Mouse (Mus musculus): ENCODE data around the gene S100pbp. TPM values are rescaled to one million over a fixed set of nuclear protein-coding genes. Genes with fewer than 3 reads are reported as not detected.

The S100pbp gene
- polyA plus RNA-seq, 1 experiment from 2014 or later: 11.8 TPM

DNA sequence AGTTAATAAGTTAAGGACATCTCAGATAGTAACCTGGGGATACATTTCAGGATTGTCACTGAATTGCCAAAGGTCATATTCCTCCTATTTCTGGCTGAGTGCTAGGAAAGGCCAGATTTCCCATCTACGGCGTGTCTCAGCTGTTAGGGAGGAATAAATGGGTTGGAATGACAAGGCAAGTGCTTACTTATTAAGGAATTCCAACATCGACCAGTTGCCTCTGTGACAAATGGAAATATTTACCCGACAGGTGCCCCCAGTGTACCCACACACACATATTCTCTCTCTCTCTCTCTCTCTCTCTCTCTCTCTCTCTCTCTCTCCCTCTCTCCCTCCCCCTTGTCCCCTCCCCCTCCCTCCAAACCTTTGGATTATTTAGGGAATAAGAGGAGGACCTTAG is 43.6 kb downstream of the S100pbp start:
- Histone ChIP-seq H3K36me3 (ENCODE audit: control insufficient read depth, insufficient read depth) (peaks cover 15% of the 10 kb centered on the region; the same call in 1 of the 2 replicates), H3K27me3 (ENCODE audit: control insufficient read depth, insufficient read depth, low read length) (no peaks in the 10 kb centered on the region), H3K9ac (ENCODE audit: low read length) (no peak overlapping the region), H3K4me2 (ENCODE audit: low read depth, low read length) (no peak overlapping the region), H3K9me3 (replicated peaks; ENCODE audit: control insufficient read depth, low read length) (no peaks in the 10 kb centered on the region), H3K4me3 (ENCODE audit: low read length) (no peak overlapping the region), H3K27ac (ENCODE audit: low read length) (no peak overlapping the region), H3K4me1 (ENCODE audit: control insufficient read depth, insufficient read depth, low read length) (peaks cover 48% of the 10 kb centered on the region)
- WGBS: 63% methylated on average over 4 of the region's 4 CpGs
- no peak for ATAC-seq (replicated peaks; ENCODE audit: extremely low read depth, insufficient read depth, low FRiP score)

DNA sequence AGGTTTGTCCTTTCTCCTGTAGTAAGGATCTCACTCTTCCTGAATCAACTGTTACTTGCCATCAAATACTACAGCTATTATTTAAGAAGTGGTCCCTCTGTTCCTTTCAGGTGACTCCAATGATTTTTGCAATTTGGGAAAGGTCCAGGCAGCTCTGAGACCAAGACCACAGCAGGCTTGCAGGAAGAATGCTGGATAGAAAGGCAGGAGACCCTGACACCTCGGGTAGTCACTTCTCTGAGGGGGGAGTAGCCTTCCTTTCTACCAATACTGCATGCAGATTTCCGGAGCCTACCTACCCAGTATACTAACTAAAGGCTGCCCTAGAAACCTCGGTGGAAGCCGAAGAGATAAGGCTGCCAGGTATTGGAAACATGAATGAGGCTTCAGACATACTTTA is 44.1 kb downstream of the S100pbp start:
- WGBS: 56% methylated on average over 4 of the region's 4 CpGs

DNA sequence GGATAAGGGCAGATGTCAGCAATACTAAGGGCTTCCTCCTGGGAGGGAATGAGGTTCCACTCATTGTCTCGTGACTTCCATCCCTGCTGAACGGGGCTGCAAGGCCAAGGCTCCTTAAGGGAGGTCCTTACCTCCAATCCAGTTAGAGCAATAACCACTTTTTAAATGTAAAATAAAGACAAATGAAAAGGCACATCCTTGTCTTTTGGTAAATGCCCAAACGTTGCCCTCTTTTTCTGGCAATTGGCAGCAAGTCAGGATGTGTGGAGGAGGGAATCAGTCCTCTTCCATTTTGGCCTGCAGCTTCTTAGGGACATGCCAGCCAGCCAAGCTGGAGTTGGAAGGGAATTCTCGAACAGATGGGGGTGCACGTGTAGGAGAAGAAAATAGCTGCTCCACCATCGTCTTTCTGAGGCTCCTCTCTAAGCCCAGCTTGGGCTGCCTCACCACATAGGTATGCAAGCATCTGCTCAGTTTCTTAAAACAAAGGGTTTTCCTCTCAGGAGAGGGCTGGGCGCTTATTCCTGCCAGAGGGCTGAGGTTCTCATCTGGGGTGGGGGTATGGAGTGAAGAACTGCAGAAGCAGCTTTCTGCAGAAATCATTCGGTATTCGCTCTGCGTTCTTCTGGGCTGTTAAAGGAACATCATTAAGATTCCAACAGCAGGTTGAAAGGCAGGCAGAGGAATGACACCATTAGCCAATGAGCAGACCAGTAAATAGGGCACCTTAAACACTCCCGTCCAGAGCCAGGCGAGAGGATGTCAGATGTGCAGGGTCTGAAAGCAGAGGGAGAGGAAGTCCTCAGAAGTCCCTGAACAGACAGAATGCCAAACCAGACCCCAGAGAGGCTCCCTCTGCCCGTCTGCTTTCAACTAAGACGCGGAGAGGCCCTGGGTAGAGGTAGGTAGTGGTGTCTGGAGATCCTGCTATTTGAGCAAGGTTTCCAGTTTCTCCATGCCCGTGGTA is 44.8 kb downstream of the S100pbp start:
- 56% methylated on average over 16 of the region's 16 CpGs for WGBS
- no peaks in the 10 kb centered on the region for H3K9me3 ChIP-seq (replicated peaks; ENCODE audit: control insufficient read depth, low read length)
- no peak overlapping the region for H3K4me3 ChIP-seq (ENCODE audit: low read length)
- no peak overlapping the region for H3K4me2 ChIP-seq (ENCODE audit: low read depth, low read length)
- no peak overlapping the region for H3K9ac ChIP-seq (ENCODE audit: low read length)
- no peaks in the 10 kb centered on the region for H3K27me3 ChIP-seq (ENCODE audit: control insufficient read depth, insufficient read depth, low read length)
- no peak overlapping the region for H3K27ac ChIP-seq (ENCODE audit: low read length)
- peaks cover 8% of the 10 kb centered on the region; the same call in 1 of the 2 replicates for H3K36me3 ChIP-seq (ENCODE audit: control insufficient read depth, insufficient read depth)
- peaks cover 50% of the 10 kb centered on the region for H3K4me1 ChIP-seq (ENCODE audit: control insufficient read depth, insufficient read depth, low read length)
- ATAC-seq (replicated peaks; ENCODE audit: extremely low read depth, insufficient read depth, low FRiP score): no peak

More for the DNA sequence above, 44.1 kb downstream of the S100pbp start:
- Histone ChIP-seq H3K4me1 (ENCODE audit: control insufficient read depth, insufficient read depth, low read length) (peaks cover 50% of the 10 kb centered on the region), H3K9me3 (replicated peaks; ENCODE audit: control insufficient read depth, low read length) (no peaks in the 10 kb centered on the region), H3K27me3 (ENCODE audit: control insufficient read depth, insufficient read depth, low read length) (no peaks in the 10 kb centered on the region), H3K4me2 (ENCODE audit: low read depth, low read length) (no peak overlapping the region), H3K27ac (ENCODE audit: low read length) (no peak overlapping the region), H3K9ac (ENCODE audit: low read length) (no peak overlapping the region), H3K36me3 (ENCODE audit: control insufficient read depth, insufficient read depth) (peaks cover 12% of the 10 kb centered on the region; the same call in 1 of the 2 replicates), H3K4me3 (ENCODE audit: low read length) (no peak overlapping the region)
- no peak for ATAC-seq (replicated peaks; ENCODE audit: extremely low read depth, insufficient read depth, low FRiP score)

GRCm38 (mm10) chr4:129143509-129143908 is 46.0 kb downstream of the S100pbp start:
- Histone ChIP-seq H3K9me3 (replicated peaks; ENCODE audit: control insufficient read depth, low read length) (no peaks in the 10 kb centered on the region), H3K27ac (ENCODE audit: low read length) (no peak overlapping the region), H3K4me1 (ENCODE audit: control insufficient read depth, insufficient read depth, low read length) (peaks cover 50% of the 10 kb centered on the region), H3K4me2 (ENCODE audit: low read depth, low read length) (no peak overlapping the region), H3K36me3 (ENCODE audit: control insufficient read depth, insufficient read depth) (0 out of 2 replicates have a peak, but pooled peaks cover 5% of the 10 kb centered on the region), H3K4me3 (ENCODE audit: low read length) (no peak overlapping the region), H3K9ac (ENCODE audit: low read length) (no peak overlapping the region), H3K27me3 (ENCODE audit: control insufficient read depth, insufficient read depth, low read length) (no peaks in the 10 kb centered on the region; the same call in 1 of the 2 replicates)
- WGBS: 70% methylated on average over 5 of the region's 5 CpGs
- no peak for ATAC-seq (replicated peaks; ENCODE audit: extremely low read depth, insufficient read depth, low FRiP score)

GRCm38 (mm10) chr4:129142439-129143045 is 47.0 kb downstream of the S100pbp start:
- no peak for ATAC-seq (replicated peaks; ENCODE audit: extremely low read depth, insufficient read depth, low FRiP score)
- Histone ChIP-seq H3K27ac (ENCODE audit: low read length) (peak overlapping the region; percentile 35; the same call in 1 of the 2 replicates), H3K9ac (ENCODE audit: low read length) (no peak overlapping the region), H3K4me3 (ENCODE audit: low read length) (no peak overlapping the region), H3K4me2 (ENCODE audit: low read depth, low read length) (no peak overlapping the region), H3K27me3 (ENCODE audit: control insufficient read depth, insufficient read depth, low read length) (peaks cover under 1% of the 10 kb centered on the region), H3K36me3 (ENCODE audit: control insufficient read depth, insufficient read depth) (0 out of 2 replicates have a peak, but pooled peaks cover 5% of the 10 kb centered on the region), H3K9me3 (replicated peaks; ENCODE audit: control insufficient read depth, low read length) (no peaks in the 10 kb centered on the region), H3K4me1 (ENCODE audit: control insufficient read depth, insufficient read depth, low read length) (peaks cover 51% of the 10 kb centered on the region)
- WGBS: 82% methylated on average over 11 of the region's 11 CpGs

GRCm38 (mm10) chr4:129141560-129142438 is 47.7 kb downstream of the S100pbp start:
- H3K4me1 ChIP-seq (ENCODE audit: control insufficient read depth, insufficient read depth, low read length): peaks cover 49% of the 10 kb centered on the region
- peak overlapping the region; percentile 40; the same call in 1 of the 2 replicates for H3K9ac ChIP-seq (ENCODE audit: low read length)
- peak; percentile 79 for ATAC-seq (replicated peaks; ENCODE audit: extremely low read depth, insufficient read depth, low FRiP score)
- no peak overlapping the region for H3K4me3 ChIP-seq (ENCODE audit: low read length)
- 0 out of 2 replicates have a peak, but pooled peaks cover 5% of the 10 kb centered on the region for H3K36me3 ChIP-seq (ENCODE audit: control insufficient read depth, insufficient read depth)
- no peaks in the 10 kb centered on the region for H3K9me3 ChIP-seq (replicated peaks; ENCODE audit: control insufficient read depth, low read length)
- peak overlapping the region; percentile 3; the same call in 1 of the 2 replicates for H3K4me2 ChIP-seq (ENCODE audit: low read depth, low read length)
- peaks cover 4% of the 10 kb centered on the region for H3K27me3 ChIP-seq (ENCODE audit: control insufficient read depth, insufficient read depth, low read length)
- 46% methylated on average over 17 of the region's 17 CpGs for WGBS
- peak overlapping the region; percentile 73 for H3K27ac ChIP-seq (ENCODE audit: low read length)

DNA sequence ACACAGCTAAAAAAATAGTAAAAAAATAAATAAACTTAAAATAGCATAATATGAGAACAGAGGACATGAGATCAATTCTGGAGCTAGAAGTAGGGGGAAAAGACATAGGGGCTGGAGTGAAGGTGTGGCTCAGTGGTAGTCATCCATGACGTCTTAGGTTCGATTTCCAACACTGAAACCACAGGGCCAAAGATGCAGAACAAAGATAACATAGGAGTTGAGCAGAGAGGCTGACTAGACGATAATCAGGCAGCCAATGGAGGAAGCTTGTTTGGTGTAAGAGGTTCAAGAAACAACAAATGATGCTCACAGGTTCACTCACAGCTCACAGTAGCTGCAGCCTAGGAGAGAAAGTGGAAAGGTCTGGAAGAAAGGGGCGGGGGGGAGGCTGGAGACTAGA is 48.7 kb downstream of the S100pbp start:
- H3K4me3 ChIP-seq (ENCODE audit: low read length): no peak overlapping the region
- peak overlapping the region; percentile 73 for H3K27ac ChIP-seq (ENCODE audit: low read length)
- H3K4me2 ChIP-seq (ENCODE audit: low read depth, low read length): no peak overlapping the region
- WGBS: 84% methylated on average over 4 of the region's 4 CpGs
- H3K36me3 ChIP-seq (ENCODE audit: control insufficient read depth, insufficient read depth): 0 out of 2 replicates have a peak, but pooled peaks cover 5% of the 10 kb centered on the region
- H3K27me3 ChIP-seq (ENCODE audit: control insufficient read depth, insufficient read depth, low read length): peaks cover 10% of the 10 kb centered on the region
- peak overlapping the region; percentile 40; the same call in 1 of the 2 replicates for H3K9ac ChIP-seq (ENCODE audit: low read length)
- peaks cover 53% of the 10 kb centered on the region for H3K4me1 ChIP-seq (ENCODE audit: control insufficient read depth, insufficient read depth, low read length)
- H3K9me3 ChIP-seq (replicated peaks; ENCODE audit: control insufficient read depth, low read length): no peaks in the 10 kb centered on the region
- no peak for ATAC-seq (replicated peaks; ENCODE audit: extremely low read depth, insufficient read depth, low FRiP score)

DNA sequence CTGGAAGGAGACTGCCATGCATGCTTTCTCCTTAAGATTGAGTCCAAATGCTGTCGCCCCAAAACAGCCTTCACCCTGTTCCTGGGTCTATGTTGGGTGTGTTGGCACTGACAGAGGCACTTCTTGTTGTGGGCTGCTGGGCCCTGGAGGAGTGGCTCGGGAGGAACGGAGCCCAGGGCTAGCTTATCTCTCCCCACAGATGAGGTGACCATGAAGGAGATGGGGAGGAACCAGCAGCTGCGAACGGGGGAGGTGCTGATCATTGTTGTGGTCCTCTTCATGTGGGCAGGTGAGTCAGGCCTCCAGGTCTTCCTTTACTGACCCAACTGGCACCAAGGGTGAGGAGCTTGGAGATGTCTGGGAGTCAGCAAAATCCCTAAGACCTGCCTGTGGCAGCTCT is 49.9 kb downstream of the S100pbp start:
- Histone ChIP-seq H3K9ac (ENCODE audit: low read length) (no peak overlapping the region), H3K4me3 (ENCODE audit: low read length) (no peak overlapping the region), H3K27ac (ENCODE audit: low read length) (no peak overlapping the region), H3K36me3 (ENCODE audit: control insufficient read depth, insufficient read depth) (0 out of 2 replicates have a peak, but pooled peaks cover 5% of the 10 kb centered on the region), H3K4me2 (ENCODE audit: low read depth, low read length) (no peak overlapping the region), H3K27me3 (ENCODE audit: control insufficient read depth, insufficient read depth, low read length) (peaks cover 16% of the 10 kb centered on the region), H3K9me3 (replicated peaks; ENCODE audit: control insufficient read depth, low read length) (no peaks in the 10 kb centered on the region), H3K4me1 (ENCODE audit: control insufficient read depth, insufficient read depth, low read length) (peaks cover 53% of the 10 kb centered on the region)
- no peak for ATAC-seq (replicated peaks; ENCODE audit: extremely low read depth, insufficient read depth, low FRiP score)
- 54% methylated on average over 5 of the region's 5 CpGs for WGBS
